Mouse (Mus musculus): ENCODE measurements at regions not wholly inside any gene's neighbourhood (a gene's known extent, or its start where the extent isn't known, plus 50 kb on each side); places are given as distances from the start of the nearest gene placed in this dataset.

- H3K27ac ChIP-seq (ENCODE audit: insufficient read depth, low read length): no peak overlapping the region
- H3K4me1 ChIP-seq (ENCODE audit: control insufficient read depth, insufficient read depth, low read length): no peaks in the 10 kb centered on the region
- TF ChIP-seq POLR2A (IDR thresholded peaks at IDR 0.05; ENCODE audit: low read depth, low read length) (no peak), CTCF (IDR thresholded peaks at IDR 0.05; ENCODE audit: borderline replicate concordance, insufficient read depth, low read length) (no peak)
- H3K4me3 ChIP-seq (ENCODE audit: insufficient read depth, low read length): no peak overlapping the region
Observed at GRCm38 (mm10) chr3:58115511-58115910, 267.6 kb upstream of the Pfn2 start.

GRCm38 (mm10) chr3:58116848-58117247 lies 269.0 kb upstream of the Pfn2 start:
- H3K4me1 ChIP-seq (ENCODE audit: control insufficient read depth, insufficient read depth, low read length): no peaks in the 10 kb centered on the region
- no peak overlapping the region for H3K4me3 ChIP-seq (ENCODE audit: insufficient read depth, low read length)
- no peak for TF ChIP-seq POLR2A (IDR thresholded peaks at IDR 0.05; ENCODE audit: low read depth, low read length)
- no peak for TF ChIP-seq CTCF (IDR thresholded peaks at IDR 0.05; ENCODE audit: borderline replicate concordance, insufficient read depth, low read length)
- no peak overlapping the region for H3K27ac ChIP-seq (ENCODE audit: insufficient read depth, low read length)

GRCm38 (mm10) chr3:58120051-58120450 lies 272.2 kb upstream of the Pfn2 start:
- TF ChIP-seq POLR2A (IDR thresholded peaks at IDR 0.05; ENCODE audit: low read depth, low read length) (no peak), CTCF (IDR thresholded peaks at IDR 0.05; ENCODE audit: borderline replicate concordance, insufficient read depth, low read length) (no peak)
- no peak overlapping the region for H3K27ac ChIP-seq (ENCODE audit: insufficient read depth, low read length)
- no peak overlapping the region for H3K4me3 ChIP-seq (ENCODE audit: insufficient read depth, low read length)
- no peaks in the 10 kb centered on the region for H3K4me1 ChIP-seq (ENCODE audit: control insufficient read depth, insufficient read depth, low read length)

- Histone ChIP-seq H3K27ac (ENCODE audit: insufficient read depth, low read length) (no peak overlapping the region), H3K4me1 (ENCODE audit: control insufficient read depth, insufficient read depth, low read length) (no peaks in the 10 kb centered on the region), H3K4me3 (ENCODE audit: insufficient read depth, low read length) (no peak overlapping the region)
- TF ChIP-seq POLR2A (IDR thresholded peaks at IDR 0.05; ENCODE audit: low read depth, low read length) (no peak), CTCF (IDR thresholded peaks at IDR 0.05; ENCODE audit: borderline replicate concordance, insufficient read depth, low read length) (peak; percentile 93)
Observed at GRCm38 (mm10) chr3:58122456-58123359, 274.8 kb upstream of the Pfn2 start.

- Histone ChIP-seq H3K27ac (ENCODE audit: insufficient read depth, low read length) (no peak overlapping the region), H3K4me1 (ENCODE audit: control insufficient read depth, insufficient read depth, low read length) (no peaks in the 10 kb centered on the region), H3K4me3 (ENCODE audit: insufficient read depth, low read length) (no peak overlapping the region)
- no peak for TF ChIP-seq POLR2A (IDR thresholded peaks at IDR 0.05; ENCODE audit: low read depth, low read length)
- no peak for TF ChIP-seq CTCF (IDR thresholded peaks at IDR 0.05; ENCODE audit: borderline replicate concordance, insufficient read depth, low read length)
Observed at GRCm38 (mm10) chr3:58123396-58124077, 275.7 kb upstream of the Pfn2 start.

GRCm38 (mm10) chr3:58124886-58125285 lies 277.0 kb upstream of the Pfn2 start:
- Histone ChIP-seq H3K4me3 (ENCODE audit: insufficient read depth, low read length) (no peak overlapping the region), H3K4me1 (ENCODE audit: control insufficient read depth, insufficient read depth, low read length) (no peaks in the 10 kb centered on the region), H3K27ac (ENCODE audit: insufficient read depth, low read length) (no peak overlapping the region)
- TF ChIP-seq CTCF (IDR thresholded peaks at IDR 0.05; ENCODE audit: borderline replicate concordance, insufficient read depth, low read length): no peak
- no peak for TF ChIP-seq POLR2A (IDR thresholded peaks at IDR 0.05; ENCODE audit: low read depth, low read length)

GRCm38 (mm10) chr3:58126996-58127395 lies 279.1 kb upstream of the Pfn2 start:
- TF ChIP-seq CTCF (IDR thresholded peaks at IDR 0.05; ENCODE audit: borderline replicate concordance, insufficient read depth, low read length) (no peak), POLR2A (IDR thresholded peaks at IDR 0.05; ENCODE audit: low read depth, low read length) (no peak)
- H3K4me3 ChIP-seq (ENCODE audit: insufficient read depth, low read length): no peak overlapping the region
- no peak overlapping the region for H3K27ac ChIP-seq (ENCODE audit: insufficient read depth, low read length)
- no peaks in the 10 kb centered on the region for H3K4me1 ChIP-seq (ENCODE audit: control insufficient read depth, insufficient read depth, low read length)

GRCm38 (mm10) chr3:58128059-58128458 lies 280.2 kb upstream of the Pfn2 start:
- Histone ChIP-seq H3K27ac (ENCODE audit: insufficient read depth, low read length) (no peak overlapping the region), H3K4me3 (ENCODE audit: insufficient read depth, low read length) (no peak overlapping the region), H3K4me1 (ENCODE audit: control insufficient read depth, insufficient read depth, low read length) (no peaks in the 10 kb centered on the region)
- TF ChIP-seq CTCF (IDR thresholded peaks at IDR 0.05; ENCODE audit: borderline replicate concordance, insufficient read depth, low read length): no peak
- TF ChIP-seq POLR2A (IDR thresholded peaks at IDR 0.05; ENCODE audit: low read depth, low read length): no peak

- H3K27ac ChIP-seq (ENCODE audit: insufficient read depth, low read length): no peak overlapping the region
- TF ChIP-seq POLR2A (IDR thresholded peaks at IDR 0.05; ENCODE audit: low read depth, low read length): no peak
- no peak for TF ChIP-seq CTCF (IDR thresholded peaks at IDR 0.05; ENCODE audit: borderline replicate concordance, insufficient read depth, low read length)
- H3K4me3 ChIP-seq (ENCODE audit: insufficient read depth, low read length): no peak overlapping the region
- no peaks in the 10 kb centered on the region for H3K4me1 ChIP-seq (ENCODE audit: control insufficient read depth, insufficient read depth, low read length)
Observed at GRCm38 (mm10) chr3:58129358-58129903, 281.6 kb upstream of the Pfn2 start.
